Mouse (Mus musculus): ENCODE data around the gene Doc2b. TPM values are rescaled to one million over a fixed set of nuclear protein-coding genes. Genes with fewer than 3 reads are reported as not detected.

The Doc2b gene
- polyA plus RNA-seq, 1 experiment from 2014 or later, result 0.19 TPM

- no peaks in the 10 kb centered on the region for H3K36me3 ChIP-seq (ENCODE audit: control insufficient read depth, insufficient read depth, low read length)
- no peak overlapping the region for H3K4me3 ChIP-seq (ENCODE audit: low read depth, low read length)
- no peaks in the 10 kb centered on the region for H3K4me1 ChIP-seq (ENCODE audit: control insufficient read depth, insufficient read depth, low read length)
- ATAC-seq (ENCODE audit: insufficient number of reproducible peaks, low FRiP score, low TSS enrichment, low read depth), result no peak
- no peaks in the 10 kb centered on the region for H3K27me3 ChIP-seq (ENCODE audit: control insufficient read depth, insufficient read depth, low read length)
- no peak overlapping the region for H3K4me2 ChIP-seq (ENCODE audit: low read depth, severe bottlenecking)
- no peak overlapping the region for H3K9ac ChIP-seq (ENCODE audit: low read length)
- no peaks in the 10 kb centered on the region for H3K9me3 ChIP-seq (ENCODE audit: control insufficient read depth, low read length)
- 49% methylated on average over 4 of the region's 4 CpGs for WGBS
- no peak for DNase-seq (ENCODE audit: low spot score)
- no peak overlapping the region for H3K27ac ChIP-seq (replicated peaks; ENCODE audit: low read depth, low read length)
These were observed 73.5 kb downstream of the Doc2b start for GRCm38 (mm10) chr11:75722339-75722738.

Other genes with a start within 250 kb of the Doc2b start
- gene Pitpna, start 208.0 kb downstream of the Doc2b start, polyA plus RNA-seq (2014; fragmentation: Nextera tagmentation; extraction: Ambion mirVana), result 67.3 and 70.7 TPM in 2 replicates
- 14.9 and 18.5 TPM in 2 replicates for gene Inpp5k, start 165.1 kb downstream of the Doc2b start, polyA plus RNA-seq (2014; fragmentation: Nextera tagmentation; extraction: Ambion mirVana)
- gene Myo1c, start 145.5 kb downstream of the Doc2b start, polyA plus RNA-seq (2014; fragmentation: Nextera tagmentation; extraction: Ambion mirVana), result 12.8 and 15.8 TPM in 2 replicates
- 107 and 110 TPM in 2 replicates for gene Crk, start 116.8 kb downstream of the Doc2b start, polyA plus RNA-seq (2014; fragmentation: Nextera tagmentation; extraction: Ambion mirVana)
- 1,333 and 1,356 TPM in 2 replicates for gene Ywhae, start 63.2 kb downstream of the Doc2b start, polyA plus RNA-seq (2014; fragmentation: Nextera tagmentation; extraction: Ambion mirVana)
- 1.7 and 2.7 TPM in 2 replicates for gene Rph3al, start 142.4 kb upstream of the Doc2b start, polyA plus RNA-seq (2014; fragmentation: Nextera tagmentation; extraction: Ambion mirVana)
- 0.16 TPM in 1 of 2 replicates, not detected in the other for gene 1700016K19Rik, start 203.9 kb upstream of the Doc2b start, polyA plus RNA-seq (2014; fragmentation: Nextera tagmentation; extraction: Ambion mirVana)
- gene Rflnb, start 231.7 kb upstream of the Doc2b start, polyA plus RNA-seq (2014; fragmentation: Nextera tagmentation; extraction: Ambion mirVana), result 35.6 and 47.4 TPM in 2 replicates

All from limb, embryonic 11.5 days (tissue).